Mouse (Mus musculus) MEL (cell line): ENCODE data around the gene Gm17490. TPM values are rescaled to one million over a fixed set of nuclear protein-coding genes. Genes with fewer than 3 reads are reported as not detected.

Source experiments
- DNase-seq: peaks from one replicate; pipeline ENCODE4 v3.0.0; 2011; ENCODE audit warnings: low read depth, low spot score
- H3K27ac ChIP-seq: 2 replicates; pipeline ENCODE4 v1.5.1; 2012; ENCODE audit warnings: low read depth, mild to moderate bottlenecking, control low read depth, low read length, moderate library complexity; ENCODE audit not compliant: control insufficient read depth
- H3K27me3 ChIP-seq, 2 experiments: fragments of 150-350 bp in 1 of 2; sonication (generic) in 1 of 2; 2 replicates each; pipeline ENCODE4 v1.6.1; 2012; ENCODE audit warnings: low read length in 2 of 2, mild to moderate bottlenecking in 2 of 2, improper control_type of control experiment in 1 of 2, moderate library complexity in 1 of 2; ENCODE audit not compliant: insufficient read depth in 2 of 2, control insufficient read depth in 1 of 2
- H3K36me3 ChIP-seq, 2 experiments: 2 replicates each; pipeline ENCODE4 v1.6.1; 2012 to 2014; ENCODE audit warnings: low read length in 2 of 2, improper control_type of control experiment in 1 of 2, inconsistent platforms in 1 of 2, mild to moderate bottlenecking in 1 of 2; ENCODE audit not compliant: insufficient read depth in 2 of 2, control insufficient read depth in 1 of 2
- H3K4me1 ChIP-seq, 2 experiments: fragments of 150-350 bp in 1 of 2; sonication (generic) in 1 of 2; 2 replicates each; pipeline ENCODE4 v1.6.1; 2012; ENCODE audit warnings: low read length in 2 of 2, improper control_type of control experiment in 1 of 2, mild to moderate bottlenecking in 1 of 2; ENCODE audit not compliant: insufficient read depth in 2 of 2, control insufficient read depth in 1 of 2
- H3K4me3 ChIP-seq, 2 experiments: fragments of 150-350 bp in 1 of 2; sonication (generic) in 1 of 2; 2 replicates each; pipeline ENCODE4 v1.5.1; 2012; ENCODE audit warnings: low read depth in 2 of 2, low read length in 2 of 2, mild to moderate bottlenecking in 2 of 2, moderate library complexity in 2 of 2, control low read depth in 1 of 2, improper control_type of control experiment in 1 of 2; ENCODE audit not compliant: control insufficient read depth in 1 of 2, insufficient read depth in 1 of 2
- H3K79me2 ChIP-seq: 2 replicates; pipeline ENCODE4 v1.6.1; 2012; ENCODE audit warnings: mild to moderate bottlenecking, low read length, moderate library complexity; ENCODE audit not compliant: control insufficient read depth, poor library complexity, insufficient read depth
- H3K9ac ChIP-seq: 2 replicates; pipeline ENCODE4 v1.6.1; 2012; ENCODE audit warnings: low read depth, mild to moderate bottlenecking, control low read depth, low read length, moderate library complexity; ENCODE audit not compliant: control insufficient read depth, poor library complexity, severe bottlenecking
- H3K9me3 ChIP-seq: fragments of 150-350 bp; sonication (generic); replicated peaks from 2 replicates; pipeline ENCODE4 v1.6.1; 2012; ENCODE audit warnings: mild to moderate bottlenecking, low read length, improper control_type of control experiment, moderate library complexity; ENCODE audit not compliant: insufficient read depth
- ELF1 ChIP-seq: IDR thresholded peaks from 2 replicates; pipeline ENCODE4 v1.6.1; 2014; ENCODE audit warnings: low read depth, mild to moderate bottlenecking, inconsistent platforms, low read length, improper control_type of control experiment, moderate library complexity
- EP300 ChIP-seq, 2 experiments: IDR thresholded peaks; 2 replicates each; pipeline ENCODE4 v1.6.1; 2011; ENCODE audit warnings: improper control_type of control experiment in 2 of 2, low read length in 2 of 2, low read depth in 1 of 2, mild to moderate bottlenecking in 1 of 2
- GABPA ChIP-seq: IDR thresholded peaks from 2 replicates; pipeline ENCODE4 v1.6.1; 2012; ENCODE audit warnings: low read depth, mild to moderate bottlenecking, inconsistent platforms, low read length, improper control_type of control experiment, moderate library complexity
- MAFK ChIP-seq: IDR thresholded peaks from 2 replicates; pipeline ENCODE4 v1.6.1; 2011; ENCODE audit warnings: low read depth, mild to moderate bottlenecking, low read length, improper control_type of control experiment, borderline replicate concordance
- polyA plus RNA-seq, 2 experiments: library from polyadenylated mRNA; stranded (reverse) in 1 of 2; unstranded in 1 of 2; fragments of >175 nt in 1 of 2; fragments of >200 nt in 1 of 2; gene quantifications; 2 replicates each; pipeline versions ENCODE4 v1.2.1 to v1.2.4; 2012; ENCODE audit warnings: low replicate concordance in 2 of 2, low read depth in 1 of 2; ENCODE audit not compliant: insufficient read length in 2 of 2, insufficient read depth in 1 of 2, missing spikeins in 1 of 2
- total RNA-seq: library from RNA; depleted of rRNA; stranded (reverse); fragments of 300-350 nt; gene quantifications from 2 replicates; pipeline ENCODE4 v1.2.3, GENCODE M21; 2012; rRNA removed

Gene Gm17490
- total and polyA plus RNA-seq, 3 experiments, result not detected

GRCm38 (mm10) chr2:11578187-11578586 is 47.9 kb downstream of the Gm17490 start:
- no peaks in the 10 kb centered on the region for H3K79me2 ChIP-seq
- no peak for TF ChIP-seq GABPA
- TF ChIP-seq EP300 (IDR thresholded peaks at IDR 0.05; ENCODE audit: low read depth in 1 of 2, low read length in 2 of 2), result no peak
- no peak for TF ChIP-seq ELF1
- no peak for TF ChIP-seq MAFK
- no peaks in the 10 kb centered on the region for H3K9me3 ChIP-seq

More at GRCm38 (mm10) chr2:11578187-11578586, 47.9 kb downstream of the Gm17490 start:
- Histone ChIP-seq H3K27me3 (no peaks in the 10 kb centered on the region), H3K36me3 (no peaks in the 10 kb centered on the region), H3K4me3 (no peak overlapping the region), H3K9ac (no peak overlapping the region), H3K27ac (no peak overlapping the region), H3K4me1 (no peaks in the 10 kb centered on the region; a peak in 1 of 4 replicates)
- no peak for DNase-seq

Other genes with a start within 250 kb of the Gm17490 start
- gene Pfkfb3, start 72.2 kb downstream of the Gm17490 start, total RNA-seq, result 7.2 and 9.9 TPM in 2 replicates
- 10 to 100 TPM in 1 of 2 experiments, not detected in 1; 13.8 TPM for gene Pfkfb3, start 72.2 kb downstream of the Gm17490 start, polyA plus RNA-seq
- gene Rbm17, start 22.1 kb downstream of the Gm17490 start, total RNA-seq, result 216 and 223 TPM in 2 replicates
- gene Rbm17, start 22.1 kb downstream of the Gm17490 start, polyA plus RNA-seq, result 100 to 1,000 TPM in 1 of 2 experiments, not detected in 1; 318 TPM
- gene Il2ra, start 16.5 kb upstream of the Gm17490 start, total RNA-seq, result not detected in 2 replicates
- gene Il2ra, start 16.5 kb upstream of the Gm17490 start, polyA plus RNA-seq, result not detected
- gene Il15ra, start 79.0 kb upstream of the Gm17490 start, total RNA-seq, result 0.10 and 0.50 TPM in 2 replicates
- gene Il15ra, start 79.0 kb upstream of the Gm17490 start, polyA plus RNA-seq, result under 1 TPM in 1 of 2 experiments, not detected in 1; 0.95 TPM
- 33.7 and 34.9 TPM in 2 replicates for gene Fbh1, start 151.3 kb upstream of the Gm17490 start, total RNA-seq
- gene Fbh1, start 151.3 kb upstream of the Gm17490 start, polyA plus RNA-seq, result 10 to 100 TPM in 1 of 2 experiments, not detected in 1; 44.9 TPM
- 11.6 and 12.9 TPM in 2 replicates for gene Ankrd16, start 151.6 kb upstream of the Gm17490 start, total RNA-seq
- 10 to 100 TPM in 1 of 2 experiments, not detected in 1; 23.5 TPM for gene Ankrd16, start 151.6 kb upstream of the Gm17490 start, polyA plus RNA-seq